Mouse (Mus musculus): Measurements from ENCODE around the gene C9.

C9 gene

DNA sequence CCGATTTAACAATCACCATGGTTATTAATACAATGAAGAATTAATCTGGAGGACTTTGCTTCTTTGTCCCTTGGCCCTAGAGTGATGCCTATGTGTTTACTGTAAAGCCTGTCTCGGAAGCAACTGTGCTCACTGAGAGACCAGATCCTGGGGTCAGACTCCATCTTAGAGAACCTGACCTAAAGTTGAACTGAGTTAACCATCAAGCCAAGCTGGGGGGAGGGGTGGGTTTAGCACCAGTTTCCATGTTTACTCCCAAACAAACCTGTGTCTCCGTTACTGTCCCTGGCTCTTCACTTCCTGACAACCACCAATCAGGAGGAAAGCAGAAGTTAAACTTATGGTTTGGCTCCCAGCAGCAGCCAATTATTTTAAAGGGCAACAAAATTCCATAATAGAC, 38.4 kb downstream of the C9 start:
- DNase-seq (ENCODE audit: low spot score) = no peak

DNA sequence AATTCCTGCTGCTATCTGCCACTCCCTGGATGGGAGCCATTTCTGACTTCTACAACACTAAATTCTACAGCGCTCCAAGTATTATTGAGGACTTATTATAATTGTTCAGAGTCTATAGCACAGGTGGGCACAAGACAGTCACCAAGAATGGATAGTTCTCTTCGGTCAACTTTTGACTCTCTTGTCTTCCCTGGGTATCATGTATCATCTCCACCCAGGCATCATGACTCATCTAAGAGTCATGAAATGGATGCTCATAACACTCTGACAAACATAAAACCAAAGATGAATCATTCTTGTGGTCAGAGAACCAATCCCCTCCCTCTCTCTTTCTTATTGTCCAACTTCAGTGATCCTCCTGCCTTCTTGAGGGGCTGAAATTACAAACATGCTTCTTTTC, 47.3 kb downstream of the C9 start:
- no peak for DNase-seq (ENCODE audit: low spot score)

DNA sequence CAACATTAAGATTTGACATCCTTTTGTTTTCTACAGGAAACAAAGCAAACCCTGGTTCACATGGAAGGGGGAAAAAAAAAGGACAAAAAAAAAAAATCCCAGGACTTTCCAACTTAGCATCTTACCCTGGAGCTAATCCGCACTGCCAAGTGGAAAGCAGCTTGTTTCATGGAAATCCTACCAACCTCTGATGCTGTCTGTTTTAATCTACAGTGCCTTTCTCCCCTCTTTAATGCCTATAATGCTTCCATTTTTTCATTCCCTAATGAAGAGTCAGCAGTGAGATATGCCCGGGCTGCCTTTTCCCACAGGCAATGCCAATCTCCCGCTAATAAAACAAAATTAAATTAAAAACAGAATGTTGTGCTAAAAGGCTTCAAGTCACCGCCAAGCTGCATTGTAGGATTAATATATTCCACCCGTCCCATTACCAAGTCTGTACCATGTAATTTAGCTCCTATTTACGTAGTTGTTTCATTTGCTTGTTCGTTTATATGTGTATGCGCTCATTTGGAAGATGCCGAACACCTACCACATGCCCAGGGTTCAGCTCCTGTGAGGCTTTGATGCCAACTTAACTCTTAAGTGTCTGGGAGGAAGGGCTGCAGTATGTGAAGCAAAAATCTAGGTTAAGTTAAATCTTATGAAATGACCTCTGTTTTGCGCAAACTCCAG, 53.4 kb downstream of the C9 start:
- no peak for DNase-seq (ENCODE audit: low spot score)

DNA sequence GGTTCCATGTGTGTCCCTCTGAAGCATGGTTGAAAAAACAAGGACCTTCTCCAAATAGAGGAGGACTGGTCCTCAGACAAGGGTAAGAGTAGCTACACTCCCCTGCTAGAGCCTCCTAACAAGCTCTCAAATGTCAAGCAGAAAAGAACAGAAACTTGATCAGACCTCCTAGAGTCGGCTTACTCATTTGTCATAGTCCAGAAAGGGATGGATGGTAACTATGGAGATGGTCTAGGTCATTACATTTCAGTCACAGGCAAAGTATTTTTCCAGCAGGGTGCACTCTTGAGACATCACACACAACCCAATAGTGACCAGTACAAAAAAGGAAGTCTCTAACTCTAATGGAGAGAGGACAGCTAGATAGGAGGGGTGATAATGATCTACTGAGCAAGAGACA, 55.7 kb downstream of the C9 start:
- no peak for DNase-seq (ENCODE audit: low spot score)

DNA sequence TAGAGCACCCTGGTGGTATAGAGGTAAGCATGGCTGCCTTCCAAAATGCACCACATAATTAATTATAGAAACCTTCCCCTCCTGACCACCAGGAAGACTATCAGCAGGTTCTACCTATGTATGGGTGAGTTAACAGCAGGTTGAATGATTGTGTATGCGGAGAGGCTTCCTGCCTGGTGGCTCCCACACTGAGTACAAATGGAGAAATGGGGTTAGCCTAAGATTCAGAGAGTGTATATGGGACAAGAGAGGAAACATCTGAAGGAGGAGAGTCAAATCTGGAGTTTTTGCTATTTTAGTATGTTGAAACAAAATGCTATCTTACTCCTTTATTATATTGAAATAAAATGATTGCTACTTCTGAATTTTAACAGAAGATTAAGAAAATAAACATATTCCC, 72.4 kb downstream of the C9 start:
- DNase-seq (ENCODE audit: low spot score) = no peak

DNA sequence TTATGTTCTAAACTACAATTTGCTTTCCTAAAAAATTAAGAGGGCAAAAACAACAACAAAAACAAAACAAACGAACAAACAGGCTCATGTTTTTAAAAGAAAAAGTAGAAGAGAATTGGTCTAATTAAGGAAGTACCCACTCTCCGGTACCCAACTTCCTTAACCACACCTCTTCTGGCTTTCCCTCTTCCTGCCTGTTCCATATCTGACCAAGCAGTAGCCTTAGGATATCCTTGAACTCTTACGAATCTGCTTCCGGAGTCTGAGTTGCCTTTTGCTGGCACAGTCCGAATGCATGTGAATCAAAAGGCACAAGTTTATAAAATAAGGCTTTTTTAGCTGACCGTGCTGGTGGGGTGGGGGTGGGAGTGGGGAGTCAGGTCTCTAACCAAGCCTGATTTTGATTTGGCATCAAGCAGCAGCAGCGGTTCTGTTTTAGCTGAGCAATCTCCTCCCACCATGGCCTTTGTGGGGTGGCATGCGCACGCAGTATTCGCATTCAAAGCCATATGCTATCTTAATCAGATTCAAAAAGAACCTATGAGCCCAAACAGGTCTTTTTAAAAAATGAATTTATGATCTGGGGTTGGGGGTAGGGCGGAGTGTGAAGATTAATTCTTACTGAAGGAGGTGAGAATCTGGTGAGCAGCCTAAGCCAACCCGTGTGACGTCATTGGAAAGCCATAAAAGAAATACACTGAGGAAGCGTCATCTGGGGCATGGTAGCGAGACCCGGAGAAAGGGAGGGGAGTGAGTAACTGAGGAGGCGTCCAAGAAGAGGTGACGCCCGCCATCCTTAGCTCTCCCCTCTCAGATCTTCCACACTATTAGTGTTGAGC, 74.5 kb downstream of the C9 start:
- DNase-seq (ENCODE audit: low spot score) = no peak

DNA sequence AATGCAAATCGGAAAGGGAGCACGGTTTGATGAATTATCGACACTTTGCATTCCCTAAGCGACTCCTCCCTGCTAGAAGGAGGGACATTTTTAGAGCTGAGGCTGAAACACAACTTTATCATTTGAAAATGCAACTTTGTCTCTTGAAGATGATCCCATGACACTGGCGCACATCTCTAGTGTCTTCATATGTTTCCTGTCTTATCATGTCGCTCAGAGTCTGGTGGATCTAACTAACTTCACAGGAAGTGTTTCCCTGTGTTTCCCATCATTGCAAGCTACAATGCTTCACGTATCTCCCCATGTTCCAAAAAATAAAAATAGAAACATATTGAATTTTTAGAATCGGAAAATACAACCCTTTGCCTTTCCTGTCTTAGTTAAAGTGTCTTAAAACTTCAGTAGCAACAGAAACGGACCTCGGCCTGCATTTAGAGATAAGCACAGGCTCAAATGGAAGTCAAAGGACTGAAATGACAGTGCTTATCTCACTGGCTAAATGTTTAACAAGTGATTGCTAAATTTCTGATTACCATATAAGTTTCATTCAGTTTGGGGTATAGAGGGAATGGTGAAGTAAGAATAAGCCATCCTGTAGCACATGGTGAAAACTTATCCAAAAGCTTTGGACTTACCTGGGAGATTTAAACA, 75.5 kb downstream of the C9 start:
- no peak for DNase-seq (ENCODE audit: low spot score)

DNA sequence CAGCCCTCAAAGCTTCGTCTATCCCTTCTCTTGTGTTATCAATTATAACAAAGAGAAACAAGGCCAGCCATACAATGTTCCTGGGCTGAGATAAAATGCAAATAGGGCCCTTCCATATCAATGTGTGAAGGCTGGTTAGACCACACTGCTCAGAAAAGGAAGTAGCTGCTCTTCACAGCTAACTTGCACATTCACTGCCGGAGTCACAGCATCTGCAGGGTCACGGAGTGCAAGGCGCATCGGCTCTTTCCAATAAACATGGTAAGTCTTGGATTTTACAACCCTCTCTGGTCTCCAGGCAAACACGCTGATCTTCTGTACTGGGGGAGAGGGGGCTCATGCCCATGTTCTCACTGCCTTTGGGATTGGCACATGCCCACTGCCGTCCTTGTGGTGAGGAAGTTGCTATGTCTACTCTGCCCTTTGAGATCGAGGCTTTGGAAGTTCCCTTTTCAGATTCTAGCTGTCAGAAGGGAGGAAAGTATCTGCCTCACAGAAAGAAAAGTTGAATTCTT, 77.6 kb downstream of the C9 start, which contains the start of gene Fyb:
Gene Fyb (plus strand): TSS at position 201 of the 515 bp plus-strand sequence.
- DNase-seq (ENCODE audit: low spot score) = no peak

DNA sequence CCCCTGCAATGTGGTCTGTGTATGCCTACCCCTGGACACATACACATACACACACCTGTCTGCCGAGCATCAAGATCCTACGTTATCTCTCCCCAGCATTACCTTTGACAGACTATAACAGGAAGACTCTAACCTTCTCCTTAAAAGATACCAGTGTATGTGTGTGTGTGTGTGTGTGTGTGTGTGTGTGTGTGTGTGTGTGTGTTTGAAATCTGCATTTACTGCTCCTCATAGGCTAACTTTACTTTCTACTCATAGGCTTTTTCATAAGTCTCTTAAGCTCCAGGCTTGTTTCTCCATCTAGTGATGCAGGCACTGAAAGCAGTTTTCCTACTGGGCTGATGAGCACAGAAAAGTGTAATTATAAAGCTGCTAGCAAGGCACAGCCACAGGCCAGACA, 79.7 kb downstream of the C9 start:
- DNase-seq (ENCODE audit: low spot score) = no peak

DNA sequence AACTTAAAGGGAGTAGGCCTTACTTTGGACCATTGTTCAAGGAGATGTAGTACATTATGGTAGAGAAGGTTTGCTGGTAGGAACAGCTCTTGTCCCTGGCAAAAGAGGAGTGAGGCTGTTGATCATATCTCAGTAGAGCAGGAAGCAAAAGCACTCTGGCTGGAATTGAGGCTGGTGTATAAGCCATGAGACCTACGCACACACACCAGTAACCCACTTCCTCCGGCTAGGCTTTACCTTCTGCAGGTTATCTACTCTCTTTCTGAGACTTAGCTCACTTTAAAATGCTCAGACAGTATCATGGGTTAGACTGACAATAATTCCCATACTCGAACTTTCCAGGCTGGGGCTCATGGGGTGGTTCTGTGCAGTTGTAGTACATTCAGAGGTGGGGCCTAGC, 80.3 kb downstream of the C9 start:
- no peak for DNase-seq (ENCODE audit: low spot score)

DNA sequence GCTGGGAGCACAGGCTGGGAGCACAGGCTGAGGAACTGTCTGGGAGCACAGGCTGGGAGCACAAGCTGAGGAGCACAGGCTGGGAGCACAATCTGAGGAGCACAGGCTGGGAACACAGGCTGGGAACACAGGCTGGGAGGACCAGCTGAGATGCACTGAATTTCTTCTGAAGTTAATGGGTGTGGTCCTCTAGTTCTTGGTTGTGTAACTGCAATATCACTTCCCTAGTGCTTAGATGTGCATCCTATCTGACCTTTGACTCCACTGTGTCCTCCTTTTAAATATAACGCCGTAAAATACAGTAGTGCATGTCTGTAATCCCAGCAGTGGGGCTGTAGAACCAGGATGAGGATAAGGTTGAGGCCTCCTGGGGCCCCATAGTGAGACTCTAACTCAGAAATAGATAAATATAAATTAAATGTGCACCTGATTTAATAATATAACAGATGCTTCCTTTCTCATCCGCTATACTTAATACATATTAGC, 88.8 kb downstream of the C9 start:
- DNase-seq (ENCODE audit: low spot score) = no peak

DNA sequence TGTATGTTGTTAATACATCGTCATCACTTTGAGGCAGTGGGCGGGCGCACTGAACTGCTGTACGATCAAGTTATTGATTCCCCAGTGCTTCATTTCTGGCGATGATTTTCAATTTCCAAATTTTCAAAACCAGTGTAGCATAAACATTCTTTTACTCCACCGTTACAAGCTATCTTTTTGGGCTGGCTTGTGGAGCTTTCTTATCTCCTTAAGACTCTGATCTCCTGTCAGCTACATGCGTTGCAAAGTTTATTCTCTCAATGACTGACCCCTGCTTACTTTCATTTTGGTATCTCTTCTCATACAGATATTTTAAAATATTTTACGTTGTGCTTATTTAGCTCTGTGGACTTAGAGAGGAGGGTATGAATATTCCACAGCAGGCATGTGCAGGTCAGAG, 89.5 kb downstream of the C9 start:
- DNase-seq (ENCODE audit: low spot score) = no peak

DNA sequence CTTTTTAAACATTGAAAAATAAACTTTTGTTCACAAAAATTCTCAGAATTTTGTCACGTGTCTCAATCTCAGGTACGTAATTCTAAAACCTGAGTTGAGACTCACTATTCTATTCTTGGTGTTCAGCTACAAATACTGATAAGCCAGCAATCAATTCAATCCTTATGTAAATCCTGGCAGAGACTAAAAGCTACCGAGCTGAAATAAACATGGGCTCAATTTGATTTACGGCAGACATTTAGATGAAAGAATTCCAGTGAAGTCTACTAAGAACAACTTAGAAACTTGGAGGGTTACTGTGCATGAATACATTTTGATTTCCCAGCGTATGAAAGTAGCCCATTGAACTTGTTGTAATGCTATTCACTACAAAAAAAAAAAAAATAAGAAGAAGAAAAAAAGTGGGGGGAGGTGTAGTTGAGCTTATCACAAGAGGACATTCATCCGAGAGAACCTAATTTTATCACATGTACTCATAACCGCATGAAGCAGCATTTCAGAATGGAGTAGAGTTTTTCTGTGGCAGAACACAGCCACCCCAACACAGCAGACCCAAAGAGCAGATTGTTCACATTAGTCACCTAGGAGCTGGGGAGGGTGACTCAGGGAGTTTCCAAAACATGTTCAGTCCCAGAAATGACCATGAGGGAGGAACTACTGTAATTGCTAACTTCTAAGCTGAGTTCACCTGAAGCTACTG, 94.7 kb downstream of the C9 start:
- DNase-seq (ENCODE audit: low spot score) = no peak
